Mouse (Mus musculus) MEL (cell line): Measurements from ENCODE around the gene Ces1c. TPM values are rescaled to one million over a fixed set of nuclear protein-coding genes. Genes with fewer than 3 reads are reported as not detected.

Experiments
- DNase-seq: peaks from one replicate; pipeline ENCODE4 v3.0.0; 2011; ENCODE audit warnings: low read depth, low spot score
- H3K27ac ChIP-seq: 2 replicates; pipeline ENCODE4 v1.5.1; 2012; ENCODE audit warnings: low read depth, mild to moderate bottlenecking, control low read depth, low read length, moderate library complexity; ENCODE audit not compliant: control insufficient read depth
- H3K27me3 ChIP-seq, 2 experiments: fragments of 150-350 bp in 1 of 2; sonication (generic) in 1 of 2; 2 replicates each; pipeline ENCODE4 v1.6.1; 2012; ENCODE audit warnings: low read length in 2 of 2, mild to moderate bottlenecking in 2 of 2, improper control_type of control experiment in 1 of 2, moderate library complexity in 1 of 2; ENCODE audit not compliant: insufficient read depth in 2 of 2, control insufficient read depth in 1 of 2
- H3K36me3 ChIP-seq, 2 experiments: 2 replicates each; pipeline ENCODE4 v1.6.1; 2012 to 2014; ENCODE audit warnings: low read length in 2 of 2, improper control_type of control experiment in 1 of 2, inconsistent platforms in 1 of 2, mild to moderate bottlenecking in 1 of 2; ENCODE audit not compliant: insufficient read depth in 2 of 2, control insufficient read depth in 1 of 2
- H3K4me1 ChIP-seq, 2 experiments: fragments of 150-350 bp in 1 of 2; sonication (generic) in 1 of 2; 2 replicates each; pipeline ENCODE4 v1.6.1; 2012; ENCODE audit warnings: low read length in 2 of 2, improper control_type of control experiment in 1 of 2, mild to moderate bottlenecking in 1 of 2; ENCODE audit not compliant: insufficient read depth in 2 of 2, control insufficient read depth in 1 of 2
- H3K4me3 ChIP-seq, 2 experiments: fragments of 150-350 bp in 1 of 2; sonication (generic) in 1 of 2; 2 replicates each; pipeline ENCODE4 v1.5.1; 2012; ENCODE audit warnings: low read depth in 2 of 2, low read length in 2 of 2, mild to moderate bottlenecking in 2 of 2, moderate library complexity in 2 of 2, control low read depth in 1 of 2, improper control_type of control experiment in 1 of 2; ENCODE audit not compliant: control insufficient read depth in 1 of 2, insufficient read depth in 1 of 2
- H3K79me2 ChIP-seq: 2 replicates; pipeline ENCODE4 v1.6.1; 2012; ENCODE audit warnings: mild to moderate bottlenecking, low read length, moderate library complexity; ENCODE audit not compliant: control insufficient read depth, poor library complexity, insufficient read depth
- H3K9ac ChIP-seq: 2 replicates; pipeline ENCODE4 v1.6.1; 2012; ENCODE audit warnings: low read depth, mild to moderate bottlenecking, control low read depth, low read length, moderate library complexity; ENCODE audit not compliant: control insufficient read depth, poor library complexity, severe bottlenecking
- H3K9me3 ChIP-seq: fragments of 150-350 bp; sonication (generic); replicated peaks from 2 replicates; pipeline ENCODE4 v1.6.1; 2012; ENCODE audit warnings: mild to moderate bottlenecking, low read length, improper control_type of control experiment, moderate library complexity; ENCODE audit not compliant: insufficient read depth
- CHD1 ChIP-seq: IDR thresholded peaks from 2 replicates; pipeline ENCODE4 v1.6.1; 2012; ENCODE audit warnings: low read depth, mild to moderate bottlenecking, inconsistent platforms, low read length, improper control_type of control experiment
- CTCF ChIP-seq, 3 experiments: IDR thresholded peaks in 2 of 3; conservative IDR thresholded peaks in 1 of 3; 2 replicates each; pipeline ENCODE4 v1.5.1; 2011 to 2012; ENCODE audit warnings: low read length in 3 of 3, low read depth in 2 of 3, mild to moderate bottlenecking in 2 of 3, improper control_type of control experiment in 1 of 3, inconsistent platforms in 1 of 3, mixed read lengths in 1 of 3, moderate library complexity in 1 of 3; ENCODE audit not compliant: control insufficient read depth in 1 of 3, insufficient read depth in 1 of 3, poor library complexity in 1 of 3, severe bottlenecking in 1 of 3
- E2F4 ChIP-seq: IDR thresholded peaks from 2 replicates; pipeline ENCODE4 v1.6.1; 2011; ENCODE audit warnings: low read depth, low read length, improper control_type of control experiment, borderline replicate concordance
- ELF1 ChIP-seq: IDR thresholded peaks from 2 replicates; pipeline ENCODE4 v1.6.1; 2014; ENCODE audit warnings: low read depth, mild to moderate bottlenecking, inconsistent platforms, low read length, improper control_type of control experiment, moderate library complexity
- EP300 ChIP-seq, 2 experiments: IDR thresholded peaks; 2 replicates each; pipeline ENCODE4 v1.6.1; 2011; ENCODE audit warnings: improper control_type of control experiment in 2 of 2, low read length in 2 of 2, low read depth in 1 of 2, mild to moderate bottlenecking in 1 of 2
- GABPA ChIP-seq: IDR thresholded peaks from 2 replicates; pipeline ENCODE4 v1.6.1; 2012; ENCODE audit warnings: low read depth, mild to moderate bottlenecking, inconsistent platforms, low read length, improper control_type of control experiment, moderate library complexity
- GATA1 ChIP-seq: IDR thresholded peaks from 2 replicates; pipeline ENCODE4 v1.6.1; 2011; ENCODE audit warnings: low read depth, low read length, improper control_type of control experiment
- MAFK ChIP-seq: IDR thresholded peaks from 2 replicates; pipeline ENCODE4 v1.6.1; 2011; ENCODE audit warnings: low read depth, mild to moderate bottlenecking, low read length, improper control_type of control experiment, borderline replicate concordance
- MAX ChIP-seq: IDR thresholded peaks from 2 replicates; pipeline ENCODE4 v1.6.1; 2011; ENCODE audit warnings: low read length, improper control_type of control experiment
- MAZ ChIP-seq: IDR thresholded peaks from 2 replicates; pipeline ENCODE4 v1.6.1; 2012; ENCODE audit warnings: low read depth, mild to moderate bottlenecking, inconsistent platforms, low read length, improper control_type of control experiment
- MEF2A ChIP-seq: IDR thresholded peaks from 2 replicates; pipeline ENCODE4 v1.6.1; 2014; ENCODE audit warnings: low read depth, mild to moderate bottlenecking, inconsistent platforms, low read length, improper control_type of control experiment; ENCODE audit not compliant: poor library complexity, insufficient replicate concordance, severe bottlenecking; ENCODE audit errors: extremely low read depth
- MYB ChIP-seq: IDR thresholded peaks from 2 replicates; pipeline ENCODE4 v1.6.1; 2011; ENCODE audit warnings: mild to moderate bottlenecking, low read depth, low read length, improper control_type of control experiment
- RAD21 ChIP-seq: IDR thresholded peaks from 2 replicates; pipeline ENCODE4 v1.6.1; 2011; ENCODE audit warnings: mild to moderate bottlenecking, low read depth, low read length, improper control_type of control experiment
- RCOR1 ChIP-seq: IDR thresholded peaks from 2 replicates; pipeline ENCODE4 v1.6.1; 2012; ENCODE audit warnings: low read depth, mild to moderate bottlenecking, inconsistent platforms, low read length, improper control_type of control experiment
- SMC3 ChIP-seq: IDR thresholded peaks from 2 replicates; pipeline ENCODE4 v1.6.1; 2011; ENCODE audit warnings: low read depth, low read length, improper control_type of control experiment
- TBP ChIP-seq: IDR thresholded peaks from 2 replicates; pipeline ENCODE4 v1.8.0; 2011; ENCODE audit warnings: low read depth, low read length, improper control_type of control experiment
- TCF12 ChIP-seq: IDR thresholded peaks from 2 replicates; pipeline ENCODE4 v1.6.1; 2014; ENCODE audit warnings: low read depth, mild to moderate bottlenecking, inconsistent platforms, low read length, improper control_type of control experiment, moderate library complexity
- ZKSCAN1 ChIP-seq: IDR thresholded peaks from 2 replicates; pipeline ENCODE4 v1.6.1; 2012; ENCODE audit warnings: low read depth, mild to moderate bottlenecking, inconsistent platforms, low read length, improper control_type of control experiment, moderate library complexity
- polyA plus RNA-seq, 2 experiments: library from polyadenylated mRNA; stranded (reverse) in 1 of 2; unstranded in 1 of 2; fragments of >175 nt in 1 of 2; fragments of >200 nt in 1 of 2; gene quantifications; 2 replicates each; pipeline versions ENCODE4 v1.2.1 to v1.2.4; 2012; ENCODE audit warnings: low replicate concordance in 2 of 2, low read depth in 1 of 2; ENCODE audit not compliant: insufficient read length in 2 of 2, insufficient read depth in 1 of 2, missing spikeins in 1 of 2
- total RNA-seq: library from RNA; depleted of rRNA; stranded (reverse); fragments of 300-350 nt; gene quantifications from 2 replicates; pipeline ENCODE4 v1.2.3, GENCODE M21; 2012

Gene Ces1c
- total and polyA plus RNA-seq, 3 experiments = not detected

DNA sequence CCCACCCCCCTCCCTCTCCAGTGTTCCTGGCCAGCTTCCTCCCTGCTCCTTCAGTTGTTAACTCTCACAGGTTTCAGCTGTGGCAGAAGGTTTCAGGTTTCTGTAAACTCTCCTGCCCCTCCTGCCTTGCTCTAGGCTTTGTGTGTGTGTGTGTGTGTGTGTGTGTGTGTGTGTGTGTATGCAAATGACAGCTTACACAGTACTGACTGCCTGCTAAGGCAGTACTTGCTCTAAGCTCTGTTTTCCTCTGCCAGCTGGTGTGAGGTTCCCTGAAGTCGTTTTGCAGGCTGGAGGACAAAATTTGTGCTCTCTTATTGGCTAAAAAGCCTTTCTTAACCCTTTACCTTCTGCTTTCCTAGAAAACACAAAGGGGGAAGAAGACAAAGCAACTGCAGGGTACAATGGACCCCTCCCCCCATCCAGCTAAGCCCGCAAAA lies 42.4 kb downstream of the Ces1c start:
- H3K9ac ChIP-seq = no peak overlapping the region
- no peaks in the 10 kb centered on the region for H3K36me3 ChIP-seq
- no peak overlapping the region for H3K4me3 ChIP-seq
- DNase-seq = no peak
- H3K4me1 ChIP-seq = no peaks in the 10 kb centered on the region
- no peaks in the 10 kb centered on the region for H3K9me3 ChIP-seq
- TF ChIP-seq MYB = no peak
- no peak for TF ChIP-seq ELF1
- TF ChIP-seq SMC3 = no peak
- TF ChIP-seq TCF12 = no peak
- TF ChIP-seq RAD21 = no peak
- no peak for TF ChIP-seq GABPA
- TF ChIP-seq CTCF (IDR thresholded peaks at IDR 0.05 in 2 of 3, conservative IDR thresholded peaks at IDR 0.05 in 1 of 3; ENCODE audit: control insufficient read depth in 1 of 3, insufficient read depth in 1 of 3, low read depth in 2 of 3, low read length in 3 of 3, poor library complexity in 1 of 3, severe bottlenecking in 1 of 3) = no peak
- TF ChIP-seq MAFK = no peak
- TF ChIP-seq MAX = no peak
- TF ChIP-seq E2F4 = no peak
- no peak for TF ChIP-seq ZKSCAN1
- no peak for TF ChIP-seq MAZ
- TF ChIP-seq CHD1 = no peak
- TF ChIP-seq EP300 (IDR thresholded peaks at IDR 0.05; ENCODE audit: low read depth in 1 of 2, low read length in 2 of 2) = no peak
- no peaks in the 10 kb centered on the region for H3K27me3 ChIP-seq
- no peak overlapping the region for H3K27ac ChIP-seq
- no peaks in the 10 kb centered on the region for H3K79me2 ChIP-seq

GRCm38 (mm10) chr8:93088193-93088592 lies 42.9 kb downstream of the Ces1c start:
- H3K4me3 ChIP-seq = no peak overlapping the region
- no peak overlapping the region for H3K27ac ChIP-seq
- no peaks in the 10 kb centered on the region for H3K4me1 ChIP-seq
- TF ChIP-seq TBP (no peak), RCOR1 (no peak), MEF2A (no peak), GATA1 (no peak)
- H3K27me3 ChIP-seq = no peaks in the 10 kb centered on the region
- no peaks in the 10 kb centered on the region for H3K36me3 ChIP-seq
- H3K79me2 ChIP-seq = no peaks in the 10 kb centered on the region
- no peak for DNase-seq
- H3K9ac ChIP-seq = no peak overlapping the region
- H3K9me3 ChIP-seq = no peaks in the 10 kb centered on the region
